Mouse (Mus musculus): ENCODE measurements around the gene Slc25a1. TPM values are rescaled to one million over a fixed set of nuclear protein-coding genes. Genes with fewer than 3 reads are reported as not detected.
A peak's percentile ranks its signal among the peaks of the same experiment; 100 is the strongest.
"Not testable (repeated sequence)": the region's sequence is repeated elsewhere in the genome, so short reads cannot be mapped to it uniquely, and the experiment has no call there.

Slc25a1 gene
- 107 and 109 TPM in 2 replicates for total RNA-seq (2021)
- long read RNA-seq, experiment 1, transcript Slc25a1-201 (9 exons, 1,666 nt), result major isoform, 116 of 139 reads
- long read RNA-seq, experiment 1, partial matches to known transcripts, result 9 of 139 reads
- long read RNA-seq, experiment 1, other reads (novel, unspliced or antisense), result 12 of 139 reads
- long read RNA-seq, experiment 2, transcript Slc25a1-201 (9 exons, 1,666 nt), result major isoform, 84 of 113 reads
- long read RNA-seq, experiment 2, partial matches to known transcripts, result 17 of 113 reads
- long read RNA-seq, experiment 2, other reads (novel, unspliced or antisense), result 10 of 113 reads

- peak; percentile 86 for DNase-seq
Observed at GRCm38 (mm10) chr16:17928087-17928580, at the start of gene Slc25a1. Slc25a1 (minus strand) TSS chr16:17928219.

- no peak for DNase-seq
Observed at GRCm38 (mm10) chr16:17971853-17972252, 43.8 kb upstream of the Slc25a1 start.

- no peak for DNase-seq
Observed at GRCm38 (mm10) chr16:17962091-17962490, 34.1 kb upstream of the Slc25a1 start.

- not testable (repeated sequence) for DNase-seq
Observed at GRCm38 (mm10) chr16:17956052-17956638, 28.1 kb upstream of the Slc25a1 start.

- DNase-seq, result no peak
Observed at GRCm38 (mm10) chr16:17951618-17952017, 23.6 kb upstream of the Slc25a1 start.

- DNase-seq, result no peak
Observed at GRCm38 (mm10) chr16:17950068-17950467, 22.0 kb upstream of the Slc25a1 start.

GRCm38 (mm10) chr16:17949421-17949877 lies 21.4 kb upstream of the Slc25a1 start:
- no peak for DNase-seq

- DNase-seq, result no peak
Observed at GRCm38 (mm10) chr16:17945081-17945831, 17.2 kb upstream of the Slc25a1 start.

GRCm38 (mm10) chr16:17943466-17943865 lies 15.4 kb upstream of the Slc25a1 start:
- DNase-seq, result no peak

- DNase-seq, result no peak
Observed at GRCm38 (mm10) chr16:17939255-17939751, 11.3 kb upstream of the Slc25a1 start.

GRCm38 (mm10) chr16:17938821-17939220 lies 10.8 kb upstream of the Slc25a1 start:
- DNase-seq, result peak; percentile 83

- no peak for DNase-seq
Observed at GRCm38 (mm10) chr16:17938187-17938586, 10.2 kb upstream of the Slc25a1 start.

- DNase-seq, result peak; percentile 63
Observed at GRCm38 (mm10) chr16:17936776-17937175, 8.8 kb upstream of the Slc25a1 start.

- DNase-seq, result peak; percentile 61
Observed at GRCm38 (mm10) chr16:17934445-17934910, 6.5 kb upstream of the Slc25a1 start.

- no peak for DNase-seq
Observed at GRCm38 (mm10) chr16:17933594-17934444, 5.8 kb upstream of the Slc25a1 start.

GRCm38 (mm10) chr16:17931906-17932460 lies 4.0 kb upstream of the Slc25a1 start:
- DNase-seq, result no peak

GRCm38 (mm10) chr16:17929631-17930030 lies 1.6 kb upstream of the Slc25a1 start:
- DNase-seq, result no peak

GRCm38 (mm10) chr16:17929211-17929610 lies 1.2 kb upstream of the Slc25a1 start:
- no peak for DNase-seq

- peak; percentile 90 for DNase-seq
Observed at GRCm38 (mm10) chr16:17928627-17929104, 647 bp upstream of the Slc25a1 start.

GRCm38 (mm10) chr16:17927351-17928082 lies 502 bp downstream of the Slc25a1 start:
- DNase-seq, result peak; percentile 61

Data from adrenal gland, postnatal 14 days (tissue).